Mouse (Mus musculus) forebrain, embryonic 10.5 days (tissue): Measurements from ENCODE around the gene Ccnd3. TPM values are rescaled to one million over a fixed set of nuclear protein-coding genes. Genes with fewer than 3 reads are reported as not detected.

ENCODE experiments used
- DNase-seq: peaks from one replicate; pipeline ENCODE4 v3.0.0-alpha.2; 2017; ENCODE audit warnings: low spot score; ENCODE audit errors: extremely low spot score
- H3K27ac ChIP-seq: fragments of 300-500 bp; sonication (generic); 2 replicates; pipeline ENCODE4 v1.5.1; 2016; ENCODE audit warnings: mild to moderate bottlenecking
- H3K27me3 ChIP-seq: fragments of 300-500 bp; sonication (generic); 2 replicates; pipeline ENCODE4 v1.6.1; 2016; ENCODE audit warnings: mild to moderate bottlenecking; ENCODE audit not compliant: poor library complexity, severe bottlenecking
- H3K36me3 ChIP-seq: fragments of 300-500 bp; sonication (generic); replicated peaks from 2 replicates; pipeline ENCODE4 v1.6.1; 2016; ENCODE audit warnings: mild to moderate bottlenecking, moderate library complexity
- H3K4me1 ChIP-seq: fragments of 300-500 bp; sonication (generic); 2 replicates; pipeline ENCODE4 v1.6.1; 2016
- H3K4me3 ChIP-seq: fragments of 300-500 bp; sonication (generic); 2 replicates; pipeline ENCODE4 v1.5.1; 2016; ENCODE audit warnings: mild to moderate bottlenecking, moderate library complexity
- H3K9me3 ChIP-seq: fragments of 300-500 bp; sonication (generic); 2 replicates; pipeline ENCODE4 v1.6.1; 2016; ENCODE audit warnings: mild to moderate bottlenecking, moderate library complexity
- WGBS: fragments of 180-500 bp; shearing (Covaris S2); methylation state at CpG from one replicate; pipeline ENCODE4 v1.1.7; 2016; 5-methylcytosine and 5-hydroxymethylcytosine counted together
- polyA plus RNA-seq: library from polyadenylated mRNA; unstranded; fragments of >200 nt; fragmentation: Nextera tagmentation; extraction: Ambion mirVana; gene quantifications from 2 replicates; pipeline ENCODE4 v1.2.1, GENCODE M21; 2016

Ccnd3 gene
- polyA plus RNA-seq, 1 experiment from 2014 or later, result 296 TPM

DNA sequence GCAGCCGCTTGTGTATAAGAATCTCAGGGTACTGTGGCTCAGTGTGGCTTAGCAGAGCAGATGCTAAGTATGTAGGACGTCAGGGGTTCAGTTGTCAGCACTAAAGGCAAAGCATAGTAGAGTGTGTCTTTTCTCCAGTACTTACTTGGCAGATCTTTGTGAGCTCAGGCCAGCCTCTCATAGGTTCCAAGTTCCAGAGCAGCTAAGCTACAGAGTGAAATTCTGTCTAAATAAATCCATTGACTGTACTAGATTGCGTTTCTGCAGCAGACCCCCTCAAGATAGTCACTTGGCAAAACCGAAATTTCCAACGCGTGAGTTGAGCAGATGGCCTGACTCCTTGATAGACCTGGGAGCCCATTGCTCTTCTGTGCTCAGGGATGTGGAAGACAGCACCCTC is 20.1 kb downstream of the Ccnd3 start:
- Histone ChIP-seq H3K4me3 (no peak overlapping the region), H3K27me3 (no peaks in the 10 kb centered on the region), H3K36me3 (no peaks in the 10 kb centered on the region), H3K4me1 (peaks cover 59% of the 10 kb centered on the region), H3K9me3 (no peaks in the 10 kb centered on the region), H3K27ac (no peak overlapping the region)
- DNase-seq, result no peak
- WGBS, result 92% methylated on average over 6 of the region's 6 CpGs

DNA sequence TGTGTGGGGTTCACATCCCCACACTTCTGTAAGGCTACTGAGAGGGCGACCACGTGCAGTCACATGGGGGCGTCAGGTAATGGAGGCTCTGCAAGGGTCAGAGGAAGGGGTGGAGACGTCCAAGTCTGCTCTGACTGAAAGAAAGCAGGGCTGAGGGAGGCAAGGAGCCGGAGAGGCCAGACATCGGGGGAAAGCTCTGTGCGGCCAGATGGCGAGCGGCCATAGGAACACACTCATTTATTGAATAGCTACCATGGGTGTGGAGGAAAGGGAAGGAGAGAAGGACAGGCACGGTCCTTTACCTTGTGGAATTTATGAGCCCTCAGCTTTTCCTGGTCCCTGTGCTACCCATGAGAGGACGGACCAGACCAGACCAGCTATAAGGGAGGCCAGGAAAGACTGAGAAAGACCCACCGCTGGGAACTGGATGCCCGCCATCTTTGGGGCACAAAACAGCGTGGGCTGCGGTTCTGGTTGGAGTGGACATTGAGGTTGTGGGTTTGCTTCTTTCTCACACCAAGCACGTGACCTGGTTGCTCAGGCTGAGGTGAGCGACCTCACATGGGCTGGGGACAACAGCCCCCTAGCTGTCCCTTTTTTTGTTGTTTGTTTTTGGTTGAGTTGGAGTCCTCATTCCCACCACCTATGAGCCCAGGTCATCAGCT is 22.1 kb downstream of the Ccnd3 start:
- no peak for DNase-seq
- Histone ChIP-seq H3K27ac (peak overlapping the region; percentile 82), H3K36me3 (no peaks in the 10 kb centered on the region), H3K27me3 (no peaks in the 10 kb centered on the region), H3K4me1 (peaks cover 51% of the 10 kb centered on the region), H3K4me3 (no peak overlapping the region), H3K9me3 (no peaks in the 10 kb centered on the region)
- WGBS, result 87% methylated on average over 17 of the region's 17 CpGs

DNA sequence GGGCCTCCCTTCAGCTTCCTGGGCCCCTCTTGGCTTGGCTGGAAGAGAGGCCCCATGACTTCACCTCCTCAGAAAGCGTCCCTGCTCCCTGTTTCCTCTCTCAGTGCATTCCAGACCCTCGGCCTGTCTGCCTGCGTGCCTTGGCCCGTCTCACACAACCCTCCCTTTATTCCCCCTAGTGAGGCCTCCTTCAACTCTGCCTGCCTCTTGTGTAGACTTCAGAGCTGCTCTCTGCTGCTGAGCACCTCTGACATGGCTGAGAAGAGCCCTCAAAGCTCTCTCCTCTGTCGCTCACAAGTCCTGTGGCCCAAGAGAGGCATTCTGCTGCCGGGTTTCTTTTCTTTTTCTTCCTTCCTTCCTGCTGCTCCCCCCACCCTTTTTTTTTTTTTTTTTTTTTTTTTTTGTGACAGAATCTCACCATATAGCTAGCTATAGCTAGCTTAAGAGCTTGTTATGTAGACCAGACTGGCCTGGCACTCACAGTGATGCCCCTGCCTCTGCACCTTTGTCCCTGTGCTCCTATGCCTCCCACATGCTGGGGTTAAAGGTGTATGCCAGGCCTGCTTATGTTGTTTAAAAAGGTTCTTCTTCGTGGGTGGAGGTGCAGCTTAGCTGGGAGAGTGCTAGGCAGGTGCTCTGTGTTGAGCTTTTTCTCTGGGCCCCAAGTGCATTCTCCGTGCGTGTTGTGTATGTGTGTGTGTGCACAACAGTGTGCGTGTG is 22.9 kb downstream of the Ccnd3 start:
- no peaks in the 10 kb centered on the region for H3K36me3 ChIP-seq
- no peak for DNase-seq
- no peaks in the 10 kb centered on the region for H3K9me3 ChIP-seq
- peak overlapping the region; percentile 82 for H3K27ac ChIP-seq
- 54% methylated on average over 10 of the region's 10 CpGs for WGBS
- no peaks in the 10 kb centered on the region for H3K27me3 ChIP-seq
- no peak overlapping the region for H3K4me3 ChIP-seq
- peaks cover 45% of the 10 kb centered on the region for H3K4me1 ChIP-seq

DNA sequence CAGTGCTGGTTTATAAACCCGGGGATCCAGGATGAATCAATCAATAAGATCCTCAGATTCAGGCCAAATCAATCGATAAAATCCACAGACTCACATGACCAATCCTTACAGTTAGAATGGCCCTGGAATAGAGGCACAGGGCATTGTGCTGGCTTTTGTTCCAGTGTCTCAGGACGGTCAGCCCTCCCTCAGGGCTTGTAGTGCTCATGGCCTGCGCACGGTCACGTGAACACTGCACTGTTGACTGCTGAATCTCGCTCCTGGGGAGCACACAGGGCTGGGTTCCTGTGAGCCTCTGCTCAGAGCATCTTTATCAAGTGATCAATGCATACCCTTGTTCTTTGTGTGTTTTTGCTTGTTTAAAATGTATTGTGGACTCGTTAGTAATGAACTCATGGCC is 24.1 kb downstream of the Ccnd3 start:
- 67% methylated on average over 8 of the region's 8 CpGs for WGBS
- peak overlapping the region; percentile 82 for H3K27ac ChIP-seq

DNA sequence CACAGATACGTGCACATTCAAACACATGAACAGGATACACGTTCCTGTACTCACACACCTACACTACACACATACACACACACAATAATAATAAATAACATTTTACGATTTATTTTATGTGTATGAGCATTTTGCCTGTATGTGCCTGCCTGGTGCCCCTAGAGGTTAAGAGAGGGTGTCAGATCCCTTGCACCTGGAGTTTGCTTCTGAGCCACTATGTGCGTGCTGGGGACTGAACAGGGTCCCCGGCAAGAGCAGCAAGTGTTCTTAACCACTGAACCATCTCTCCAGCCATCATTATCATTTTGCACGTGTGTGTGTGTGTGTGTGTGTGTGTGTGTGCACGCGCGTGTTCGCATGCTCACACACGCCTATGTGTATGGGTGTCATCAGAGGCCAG is 24.7 kb downstream of the Ccnd3 start:
- Histone ChIP-seq H3K4me3 (no peak overlapping the region), H3K27ac (no peak overlapping the region), H3K4me1 (peaks cover 37% of the 10 kb centered on the region), H3K9me3 (no peaks in the 10 kb centered on the region), H3K36me3 (no peaks in the 10 kb centered on the region), H3K27me3 (no peaks in the 10 kb centered on the region)
- DNase-seq, result no peak
- 91% methylated on average over 11 of the region's 11 CpGs for WGBS

More for the DNA sequence above, 24.1 kb downstream of the Ccnd3 start:
- no peak for DNase-seq
- Histone ChIP-seq H3K4me1 (peaks cover 37% of the 10 kb centered on the region), H3K4me3 (no peak overlapping the region), H3K27me3 (no peaks in the 10 kb centered on the region), H3K9me3 (no peaks in the 10 kb centered on the region), H3K36me3 (no peaks in the 10 kb centered on the region)

DNA sequence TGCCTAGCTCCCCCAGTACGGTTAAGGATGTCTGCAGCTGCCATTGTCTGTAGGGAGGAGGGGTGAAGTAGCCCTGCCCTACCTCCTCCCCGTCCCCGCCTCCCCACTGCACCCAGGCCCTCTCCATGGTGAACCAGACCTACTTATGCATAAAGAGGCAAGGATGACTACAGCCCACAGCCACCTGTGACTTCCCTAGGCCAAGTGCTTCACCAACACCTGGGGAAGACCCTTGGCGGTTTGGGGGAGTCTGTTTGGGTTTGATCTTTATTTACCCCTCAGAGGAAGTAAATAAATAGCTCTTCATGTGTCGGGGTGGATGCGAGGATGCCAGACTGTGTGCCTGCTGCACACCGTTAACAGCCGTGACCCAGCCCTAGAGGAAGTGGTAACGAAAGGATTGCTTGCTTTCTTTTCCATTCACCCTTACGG is 26.6 kb downstream of the Ccnd3 start:
- Histone ChIP-seq H3K36me3 (no peaks in the 10 kb centered on the region), H3K9me3 (no peaks in the 10 kb centered on the region), H3K27me3 (no peaks in the 10 kb centered on the region), H3K4me1 (peaks cover 37% of the 10 kb centered on the region), H3K4me3 (no peak overlapping the region), H3K27ac (peak overlapping the region; percentile 60)
- WGBS, result 61% methylated on average over 10 of the region's 10 CpGs
- DNase-seq, result no peak

DNA sequence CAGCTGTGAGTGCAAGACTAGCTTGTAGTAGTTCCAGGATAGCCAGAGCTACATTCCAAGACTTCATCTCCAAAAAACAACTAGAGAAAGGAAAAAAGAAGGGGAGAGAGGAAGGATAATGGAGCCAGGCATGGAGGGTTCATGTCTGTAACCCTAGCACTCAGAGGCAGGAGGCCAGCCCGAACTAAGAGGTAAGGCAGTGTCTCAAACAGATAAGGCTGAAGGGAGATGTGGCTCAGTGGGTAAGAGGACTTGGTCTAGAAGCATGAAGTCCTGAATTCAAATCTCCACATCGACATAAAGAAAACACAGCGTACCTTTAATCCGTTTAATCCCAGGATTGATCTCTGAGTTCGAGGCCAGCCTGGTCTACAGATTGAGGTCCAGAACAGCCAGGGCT is 27.5 kb downstream of the Ccnd3 start:
- Histone ChIP-seq H3K27me3 (no peaks in the 10 kb centered on the region), H3K4me1 (peaks cover 29% of the 10 kb centered on the region), H3K4me3 (no peak overlapping the region), H3K9me3 (no peaks in the 10 kb centered on the region), H3K36me3 (no peaks in the 10 kb centered on the region), H3K27ac (peak overlapping the region; percentile 22; the same call in 1 of the 2 replicates)
- no peak for DNase-seq
- WGBS, result 92% methylated on average over 5 of the region's 5 CpGs

DNA sequence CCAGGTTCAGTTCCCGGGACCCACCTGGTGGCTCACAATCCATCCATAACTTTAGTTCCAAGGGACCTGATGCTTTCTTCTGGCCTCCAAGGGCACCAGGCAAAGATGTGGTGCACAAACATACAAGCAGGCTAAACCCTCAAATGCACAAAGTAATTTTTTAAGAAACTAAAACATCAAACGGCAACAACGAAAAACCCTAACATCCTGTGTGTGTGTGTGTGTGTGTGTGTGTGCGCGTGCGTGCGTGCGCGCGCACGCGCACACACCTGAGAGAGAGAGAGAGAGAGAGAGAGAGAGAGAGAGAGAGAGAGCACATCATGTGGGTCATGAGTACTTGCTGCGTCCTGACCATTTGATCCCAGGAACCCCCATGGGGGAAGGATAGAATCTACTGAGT is 28.8 kb downstream of the Ccnd3 start:
- no peaks in the 10 kb centered on the region for H3K36me3 ChIP-seq
- DNase-seq, result no peak
- no peak overlapping the region for H3K27ac ChIP-seq
- H3K27me3 ChIP-seq, result no peaks in the 10 kb centered on the region
- H3K4me1 ChIP-seq, result peaks cover 16% of the 10 kb centered on the region
- no peak overlapping the region for H3K4me3 ChIP-seq
- WGBS, result 93% methylated on average over 13 of the region's 13 CpGs
- H3K9me3 ChIP-seq, result no peaks in the 10 kb centered on the region

DNA sequence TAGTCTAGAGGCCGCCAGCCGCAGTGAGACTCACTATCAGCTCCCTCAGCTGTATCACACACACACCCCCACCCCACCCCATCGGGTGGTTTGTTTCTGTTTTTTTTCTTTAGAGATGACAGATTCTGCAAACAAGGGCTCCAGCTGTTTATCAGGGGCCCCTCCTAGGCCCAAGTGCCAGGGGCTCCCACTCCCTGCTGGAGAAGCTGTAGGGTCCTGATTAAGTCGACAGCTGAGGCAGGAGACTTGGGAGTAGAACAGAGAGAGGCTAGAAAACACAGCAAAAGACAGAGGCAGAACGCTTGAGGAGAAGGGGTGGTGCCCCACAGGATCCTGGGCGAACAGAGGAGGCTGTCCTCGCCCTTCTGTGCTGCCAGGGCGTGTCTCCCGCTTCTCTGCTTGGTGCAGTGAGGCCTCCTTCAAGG is 31.0 kb downstream of the Ccnd3 start:
- H3K27ac ChIP-seq, result peak overlapping the region; percentile 46
- H3K36me3 ChIP-seq, result no peaks in the 10 kb centered on the region
- WGBS, result 75% methylated on average over 9 of the region's 9 CpGs
- H3K27me3 ChIP-seq, result no peaks in the 10 kb centered on the region
- H3K4me1 ChIP-seq, result peaks cover 11% of the 10 kb centered on the region
- no peak for DNase-seq
- no peaks in the 10 kb centered on the region for H3K9me3 ChIP-seq
- H3K4me3 ChIP-seq, result no peak overlapping the region

DNA sequence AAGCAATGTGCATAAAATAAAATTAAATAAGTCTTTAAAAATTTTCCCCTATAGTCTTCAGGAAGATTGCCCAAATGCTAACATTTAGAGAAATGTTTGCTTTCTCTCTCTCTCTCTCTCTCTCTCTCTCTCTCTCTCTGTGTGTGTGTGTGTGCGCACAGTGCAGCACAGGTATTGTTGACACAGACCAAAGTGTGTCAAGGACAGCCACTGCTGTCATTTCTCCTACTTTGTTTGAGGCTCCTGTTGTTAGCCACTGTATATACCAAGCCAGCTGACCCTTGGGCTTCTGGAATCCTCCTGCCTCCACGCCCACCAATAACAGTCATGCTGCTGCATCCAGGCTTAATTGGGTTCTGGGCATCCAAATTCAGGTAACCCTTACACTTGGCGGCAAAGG is 33.2 kb downstream of the Ccnd3 start:
- Histone ChIP-seq H3K4me3 (no peak overlapping the region), H3K27me3 (no peaks in the 10 kb centered on the region), H3K4me1 (peaks cover 12% of the 10 kb centered on the region), H3K36me3 (no peaks in the 10 kb centered on the region), H3K9me3 (no peaks in the 10 kb centered on the region), H3K27ac (no peak overlapping the region)
- WGBS, result 91% methylated on average over 3 of the region's 3 CpGs
- DNase-seq, result no peak

DNA sequence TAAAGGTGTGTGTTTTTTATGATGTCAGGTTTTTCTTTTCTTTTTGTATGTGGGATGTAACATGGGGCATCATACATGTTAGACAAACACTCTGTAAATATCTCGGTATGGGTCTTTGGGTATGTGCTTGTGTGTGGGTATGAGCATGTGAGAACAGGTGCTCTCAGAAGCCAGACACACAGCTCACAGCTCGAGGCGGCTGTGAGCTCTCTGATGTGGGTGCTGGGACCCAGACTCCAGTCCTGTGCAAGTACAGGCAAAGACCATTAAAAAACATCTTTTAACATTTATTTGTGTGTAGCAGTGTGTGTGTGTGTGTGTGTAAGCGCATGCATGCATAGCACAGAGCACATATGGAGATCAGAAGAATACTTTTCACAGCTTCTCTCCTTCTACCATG is 34.3 kb downstream of the Ccnd3 start:
- Histone ChIP-seq H3K27ac (no peak overlapping the region), H3K27me3 (no peaks in the 10 kb centered on the region), H3K9me3 (no peaks in the 10 kb centered on the region), H3K4me1 (peaks cover 12% of the 10 kb centered on the region), H3K4me3 (no peak overlapping the region), H3K36me3 (no peaks in the 10 kb centered on the region)
- 88% methylated on average over 4 of the region's 4 CpGs for WGBS
- DNase-seq, result no peak

DNA sequence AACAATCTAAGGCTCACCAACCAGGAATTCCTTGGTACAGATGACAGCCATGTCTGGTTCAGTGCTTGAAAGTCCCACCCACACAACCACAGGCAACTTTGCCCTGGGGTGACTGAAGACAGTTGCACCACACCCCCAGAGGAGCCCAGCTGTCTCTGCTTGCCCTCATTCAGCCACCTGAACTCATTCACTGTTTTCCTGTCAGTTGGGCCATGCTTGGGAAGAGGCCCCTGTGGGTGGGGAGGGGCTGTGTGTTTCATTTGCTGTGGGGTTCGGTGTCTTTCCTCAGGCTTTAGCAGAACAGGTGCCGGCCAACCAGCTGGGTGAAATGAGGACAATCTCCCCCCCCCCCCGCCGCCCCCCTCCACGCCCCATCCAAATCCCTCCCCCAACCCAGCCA is 37.2 kb downstream of the Ccnd3 start:
- 78% methylated on average over 5 of the region's 5 CpGs for WGBS
- H3K36me3 ChIP-seq, result no peaks in the 10 kb centered on the region
- H3K4me3 ChIP-seq, result no peak overlapping the region

DNA sequence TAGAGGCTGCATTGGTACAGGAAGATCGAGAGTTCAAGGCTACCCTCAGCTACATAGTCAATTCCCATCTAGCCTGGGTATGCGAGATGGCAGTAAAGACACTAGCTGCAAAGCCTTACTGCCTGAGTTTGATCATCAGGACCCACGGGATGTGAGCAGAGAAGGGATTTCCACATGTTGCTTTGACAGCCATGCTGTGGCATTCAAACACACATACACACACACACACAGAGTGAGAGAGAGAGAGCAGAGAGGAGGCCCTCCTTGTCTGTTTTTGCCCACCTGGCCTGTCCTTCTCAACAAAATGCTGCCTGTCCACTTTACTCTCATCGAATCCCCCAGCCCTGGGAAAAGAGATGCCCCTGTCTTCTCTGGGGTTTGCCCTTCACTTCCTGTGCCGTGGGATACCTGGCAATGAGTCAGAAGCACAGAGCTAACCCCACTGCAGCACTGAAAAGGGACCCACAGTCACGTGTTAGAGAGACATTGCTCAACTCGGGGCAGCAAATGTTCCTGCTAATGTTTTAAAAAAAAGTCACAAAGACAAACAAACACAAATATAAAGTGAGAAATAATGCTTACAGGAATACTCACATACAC is 38.3 kb downstream of the Ccnd3 start:
- no peaks in the 10 kb centered on the region for H3K27me3 ChIP-seq
- peaks cover 12% of the 10 kb centered on the region for H3K4me1 ChIP-seq
- no peak for DNase-seq
- H3K36me3 ChIP-seq, result no peaks in the 10 kb centered on the region
- H3K4me3 ChIP-seq, result no peak overlapping the region
- no peak overlapping the region for H3K27ac ChIP-seq
- no peaks in the 10 kb centered on the region for H3K9me3 ChIP-seq
- WGBS, result 85% methylated on average over 7 of the region's 7 CpGs

More for the DNA sequence above, 37.2 kb downstream of the Ccnd3 start:
- Histone ChIP-seq H3K27me3 (no peaks in the 10 kb centered on the region), H3K27ac (peak overlapping the region; percentile 49; the same call in 1 of the 2 replicates), H3K4me1 (peaks cover 12% of the 10 kb centered on the region), H3K9me3 (no peaks in the 10 kb centered on the region)
- no peak for DNase-seq
